Mouse (Mus musculus) layer of hippocampus, adult 9-11 months (tissue): ENCODE measurements at regions not wholly inside any gene's neighbourhood (a gene's known extent, or its start where the extent isn't known, plus 50 kb on each side); places are given as distances from the start of the nearest gene placed in this dataset.

Experiments used
- DNase-seq: peaks from one replicate; pipeline ENCODE4 v3.0.0; 2022

DNA sequence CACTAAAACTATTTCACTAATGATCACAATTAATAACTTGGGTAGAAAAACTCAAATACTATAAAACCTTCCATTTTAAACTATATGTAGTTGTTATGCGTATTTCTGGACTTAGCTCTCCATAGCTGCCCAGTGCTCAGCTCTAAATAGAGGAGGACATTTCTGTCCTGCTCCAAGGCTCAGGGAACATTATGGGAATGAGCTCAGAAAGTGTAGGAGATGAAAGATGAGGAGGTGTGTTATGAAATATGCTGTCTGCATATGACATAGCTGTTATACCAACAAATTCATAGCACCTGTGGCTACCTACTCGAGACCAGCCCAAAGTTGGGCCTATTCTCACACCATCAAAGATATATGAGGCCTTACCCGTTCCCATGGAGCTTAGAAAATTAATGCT, 106.3 kb downstream of the Aldh8a1 start:
- no peak for DNase-seq

DNA sequence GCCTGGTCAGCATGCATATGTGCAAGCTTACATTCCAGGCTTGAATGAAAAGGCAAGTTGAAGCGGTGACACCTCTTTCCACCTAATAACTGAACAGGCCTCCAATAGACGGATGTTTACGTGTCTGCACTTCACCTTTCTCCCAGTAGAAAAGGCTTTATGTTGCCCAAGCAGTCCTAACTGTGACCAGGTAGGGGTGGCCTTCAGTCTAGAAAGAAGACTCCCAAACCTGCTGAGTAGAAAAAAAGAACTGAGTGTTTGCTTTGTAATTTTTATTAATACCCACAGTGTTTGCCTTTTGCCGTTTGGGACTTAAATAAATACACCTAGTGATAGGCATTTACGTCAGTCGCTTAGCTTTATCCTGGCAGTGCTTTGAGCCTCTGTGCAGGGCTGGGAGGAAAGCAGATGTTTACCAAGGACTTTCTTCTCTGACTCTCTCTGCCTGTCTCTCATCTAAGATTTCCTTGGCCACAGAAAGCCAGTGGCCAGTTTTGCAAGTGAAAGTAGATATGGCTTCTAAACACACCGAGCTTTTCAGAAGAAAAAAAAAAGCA, 104.5 kb upstream of the 1700020N01Rik start:
- DNase-seq, result no peak

DNA sequence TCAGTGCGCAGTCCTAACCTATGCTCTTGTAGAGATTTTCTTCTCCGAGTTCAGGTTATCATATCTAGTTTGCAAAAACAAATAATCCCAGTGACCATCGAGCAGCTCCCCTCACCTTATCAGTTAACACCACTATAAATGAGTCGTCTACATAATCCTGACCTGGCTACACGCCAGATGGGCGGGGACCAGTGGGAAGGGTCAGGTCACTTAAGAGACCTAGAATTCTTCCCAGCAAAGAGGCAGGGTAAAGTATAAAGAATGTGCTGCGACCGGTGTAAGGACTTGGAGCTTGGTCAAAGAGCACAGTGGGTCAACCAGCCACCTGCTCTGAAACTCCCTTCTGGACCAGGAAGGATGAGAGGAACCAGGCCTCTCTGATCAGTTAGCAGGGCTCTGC, 102.0 kb upstream of the 1700020N01Rik start:
- no peak for DNase-seq

DNA sequence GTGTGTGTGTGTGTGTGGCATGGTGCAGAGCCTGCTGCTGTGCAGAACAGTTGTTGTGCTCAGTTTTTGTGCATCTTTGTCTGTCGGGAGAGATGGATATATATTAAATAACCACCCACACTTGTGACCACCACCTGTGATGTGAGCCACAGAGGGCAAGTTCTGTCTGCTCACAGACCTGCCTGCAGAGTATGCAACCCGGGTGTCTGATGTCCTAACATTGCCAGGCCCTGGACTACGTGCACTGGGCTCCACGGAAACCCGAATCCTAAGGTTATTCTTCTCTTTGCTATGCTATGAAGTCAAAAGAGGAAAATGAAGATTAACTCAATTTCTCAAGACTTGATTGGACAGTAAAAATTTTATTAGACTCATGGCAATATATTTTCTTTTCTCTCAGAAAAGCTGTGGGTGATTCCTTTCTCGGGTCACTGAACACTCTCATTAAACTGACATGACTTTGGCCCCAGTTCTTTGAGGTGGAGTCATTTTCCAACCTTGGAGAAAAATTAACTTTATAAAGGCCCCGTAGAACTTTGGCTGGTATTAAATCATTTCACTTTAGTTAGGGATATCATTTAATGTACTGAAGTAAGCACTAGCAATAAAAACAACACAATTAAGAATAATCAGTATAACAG, 100.6 kb upstream of the 1700020N01Rik start:
- no peak for DNase-seq

DNA sequence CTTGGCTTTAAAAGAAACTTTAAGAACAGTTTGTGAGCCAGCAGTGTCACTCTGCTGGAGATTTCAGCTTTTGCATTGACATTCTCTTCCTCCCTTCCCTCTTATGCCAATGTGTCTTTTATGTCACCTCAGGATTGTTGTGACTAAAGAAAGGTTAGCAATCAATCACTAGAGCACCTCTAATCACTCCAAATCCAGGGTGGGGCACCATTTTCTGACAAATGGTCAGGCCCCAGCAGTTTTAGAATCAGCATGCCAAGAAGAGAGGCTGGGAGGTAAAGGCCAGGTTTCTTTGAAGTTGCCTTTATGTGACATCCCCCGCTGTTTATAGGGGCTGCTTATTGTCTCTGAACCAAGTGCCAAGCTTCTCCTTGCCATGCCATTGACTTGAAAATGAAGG, 98.4 kb upstream of the 1700020N01Rik start:
- no peak for DNase-seq

DNA sequence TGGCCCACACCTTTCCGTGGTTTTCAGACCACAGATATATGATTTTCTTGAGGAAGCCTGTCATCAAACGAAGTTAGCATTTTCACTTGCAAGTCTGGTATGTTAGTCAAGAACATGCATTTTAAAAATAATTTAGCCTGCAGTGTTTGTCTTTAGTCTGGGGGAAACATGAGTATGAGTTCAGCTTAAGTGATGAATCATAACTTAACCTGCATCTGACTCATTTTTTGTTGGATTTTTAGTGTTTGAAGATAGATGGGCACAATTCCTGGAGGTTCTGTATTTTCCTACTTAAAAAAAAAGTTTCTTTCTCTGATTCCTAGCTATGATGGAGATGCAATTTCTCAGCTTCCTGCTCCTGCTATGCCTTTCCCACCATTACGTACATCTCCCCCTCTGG, 95.8 kb upstream of the 1700020N01Rik start:
- no peak for DNase-seq

DNA sequence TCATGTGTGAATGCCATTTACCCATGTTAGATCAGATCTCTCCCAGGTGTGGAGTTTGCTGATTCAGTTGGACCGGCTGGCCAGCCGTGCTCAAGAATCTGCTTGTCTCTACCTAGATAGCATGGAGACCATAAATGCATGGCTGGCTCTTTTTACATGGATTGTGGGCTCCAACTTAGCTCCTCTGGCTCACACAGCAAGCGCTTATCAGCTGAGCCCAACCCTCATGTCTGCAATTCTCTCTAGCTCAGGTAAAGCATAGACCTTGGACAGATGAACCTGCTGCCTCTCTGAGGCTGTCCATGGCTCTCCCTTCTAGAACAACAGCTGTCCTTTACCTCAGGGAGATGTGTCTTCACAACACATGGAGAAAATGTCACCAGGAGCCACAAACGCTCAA, 94.8 kb upstream of the 1700020N01Rik start:
- no peak for DNase-seq

DNA sequence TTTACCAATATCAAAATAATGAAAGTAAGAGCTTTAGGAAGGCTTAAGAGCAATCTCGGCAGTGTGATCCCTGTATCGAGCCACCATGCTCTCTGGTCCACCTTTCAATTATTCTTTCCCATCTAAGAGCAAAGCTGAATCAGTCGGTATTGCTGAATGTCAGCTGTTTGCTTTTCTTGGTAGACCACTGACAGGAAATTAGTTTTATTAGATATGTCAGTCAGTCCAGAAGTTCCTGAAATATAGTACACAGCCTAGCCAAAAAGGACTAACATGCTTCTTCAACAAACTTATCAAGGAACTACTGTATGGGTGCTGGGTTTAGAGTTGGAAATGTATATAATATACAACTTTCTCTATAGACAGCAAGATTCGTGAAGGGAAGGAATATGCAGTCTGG, 91.3 kb upstream of the 1700020N01Rik start:
- DNase-seq, result no peak

DNA sequence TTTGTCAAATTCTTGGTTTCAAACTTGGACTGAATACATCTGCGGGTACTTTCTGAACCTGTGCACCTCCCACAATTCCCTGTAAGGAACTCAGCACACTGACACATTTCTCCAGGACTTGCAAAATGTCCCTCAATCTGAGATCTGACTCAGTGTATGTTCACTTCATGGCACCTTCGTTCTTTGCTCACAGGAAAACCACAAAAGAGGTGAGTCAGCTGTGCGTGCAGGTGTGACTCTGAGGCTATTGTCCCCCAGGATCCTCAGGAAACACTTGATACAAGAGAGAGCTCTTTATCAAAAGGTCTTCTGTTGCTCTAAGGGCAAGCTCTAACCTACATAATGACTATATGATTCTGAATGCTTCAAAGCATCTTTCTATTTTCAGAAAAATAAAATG, 88.5 kb upstream of the 1700020N01Rik start:
- DNase-seq, result no peak

DNA sequence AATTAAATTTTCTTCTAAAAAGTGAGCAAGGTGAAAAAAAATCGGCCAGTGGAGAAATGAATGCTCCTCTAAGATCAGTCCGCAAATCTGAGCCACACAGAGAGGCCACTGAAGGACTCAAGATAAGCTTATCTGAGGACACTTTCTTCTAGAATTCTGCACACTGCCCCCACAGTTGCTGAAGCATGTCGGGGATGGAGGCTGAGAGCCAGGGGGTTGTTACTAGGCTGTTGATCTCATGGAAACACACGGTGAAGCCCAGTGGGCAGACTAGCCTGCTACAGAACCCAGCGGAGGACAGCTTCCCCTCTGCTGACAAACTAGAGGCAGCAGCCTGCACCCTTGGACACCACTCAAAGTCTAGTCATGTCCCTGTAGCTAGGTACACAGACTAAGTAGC, 81.6 kb upstream of the 1700020N01Rik start:
- no peak for DNase-seq

DNA sequence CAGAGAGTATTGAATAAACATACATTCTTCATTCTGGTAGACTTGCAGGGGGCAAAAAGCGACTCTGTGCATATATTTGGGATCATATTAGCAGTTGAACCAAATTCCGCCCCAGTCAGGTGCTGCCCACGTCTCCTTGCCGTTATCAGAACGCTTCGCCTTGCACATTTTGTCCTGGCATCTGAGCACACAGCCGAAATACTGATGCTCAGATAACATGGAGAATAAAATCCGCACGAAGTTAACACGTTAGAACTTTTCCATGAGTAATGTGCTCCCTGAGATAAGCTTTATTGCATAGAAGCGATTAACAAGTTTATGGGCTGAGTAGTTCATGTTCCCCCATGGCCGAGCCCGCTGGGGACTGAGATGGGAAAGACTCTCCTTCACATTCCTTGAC, 80.5 kb upstream of the 1700020N01Rik start:
- no peak for DNase-seq

DNA sequence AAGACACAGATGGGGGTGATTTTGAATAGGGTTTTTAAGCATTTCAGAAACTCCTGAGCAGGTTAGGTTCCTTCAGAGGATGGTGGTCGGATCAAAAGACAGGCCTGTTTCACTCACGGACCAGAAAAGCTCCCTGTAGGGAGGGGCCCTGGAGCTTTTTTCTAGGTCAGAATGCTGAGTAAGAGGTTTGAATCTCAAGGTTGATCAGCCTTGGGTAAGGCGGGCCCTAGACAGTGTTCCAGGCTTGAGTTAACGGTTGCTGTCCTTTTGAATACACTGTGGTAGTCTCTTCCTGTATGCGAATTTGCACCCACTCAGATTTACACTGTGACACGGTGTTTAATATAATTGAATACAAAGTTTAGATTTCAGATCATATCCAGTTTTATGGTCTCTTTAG, 75.2 kb upstream of the 1700020N01Rik start:
- no peak for DNase-seq

DNA sequence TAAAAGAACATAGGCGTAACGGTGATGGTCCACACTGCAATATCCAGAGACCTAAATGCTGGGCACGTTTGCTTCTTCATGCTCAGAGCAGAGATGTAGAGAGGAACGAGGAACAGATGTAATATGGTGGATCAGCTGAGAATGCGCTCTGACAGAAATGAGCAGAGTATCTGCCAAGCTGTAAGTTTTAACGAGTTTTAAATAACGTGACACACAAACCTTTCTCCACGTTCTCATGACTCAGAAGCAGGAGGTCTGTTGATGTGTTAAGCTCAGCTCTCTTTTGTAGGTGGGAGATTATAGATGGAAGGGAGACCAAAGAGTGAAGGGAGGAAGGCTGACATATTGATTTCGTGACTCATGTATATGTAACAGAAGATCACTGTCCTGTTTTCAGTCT, 72.1 kb upstream of the 1700020N01Rik start:
- no peak for DNase-seq

DNA sequence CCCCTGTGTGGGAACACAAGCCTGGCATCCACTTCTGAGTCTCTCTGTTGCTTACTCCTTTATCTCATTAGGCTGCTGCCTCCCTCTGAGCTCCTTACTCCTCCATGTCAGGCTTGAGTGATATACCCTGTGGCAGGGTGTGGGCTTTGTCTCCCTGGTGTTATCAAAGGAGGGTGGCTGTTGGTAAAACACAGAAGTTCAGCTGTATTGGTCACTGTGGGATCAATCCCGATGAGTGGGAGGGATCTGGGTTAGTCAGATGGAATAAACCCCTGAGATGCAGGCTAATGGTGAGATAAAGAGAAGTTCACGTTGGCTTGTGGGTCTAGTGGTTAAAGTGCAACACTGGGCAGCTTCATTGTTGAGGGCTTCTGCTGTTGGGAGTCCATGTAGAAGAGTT, 67.4 kb upstream of the 1700020N01Rik start:
- no peak for DNase-seq

DNA sequence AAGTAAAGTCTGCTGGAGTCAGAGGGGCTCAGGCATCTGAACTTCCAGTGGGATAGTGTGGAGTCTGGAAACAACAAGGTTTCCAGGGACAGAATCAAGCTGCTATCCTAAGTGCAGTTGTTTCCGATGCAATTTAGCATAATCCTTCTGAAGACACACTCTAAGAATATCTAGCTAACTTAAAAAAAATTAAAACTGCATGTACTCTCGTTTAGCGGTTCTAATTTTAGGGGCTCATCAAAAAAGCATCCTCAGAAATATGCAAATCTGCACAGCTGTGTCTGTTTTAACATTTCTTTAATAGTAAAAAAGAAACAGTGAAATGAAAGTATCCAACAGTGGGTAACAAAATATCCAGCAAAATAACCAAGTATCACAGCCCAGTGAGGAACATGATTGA, 64.5 kb upstream of the 1700020N01Rik start:
- no peak for DNase-seq

DNA sequence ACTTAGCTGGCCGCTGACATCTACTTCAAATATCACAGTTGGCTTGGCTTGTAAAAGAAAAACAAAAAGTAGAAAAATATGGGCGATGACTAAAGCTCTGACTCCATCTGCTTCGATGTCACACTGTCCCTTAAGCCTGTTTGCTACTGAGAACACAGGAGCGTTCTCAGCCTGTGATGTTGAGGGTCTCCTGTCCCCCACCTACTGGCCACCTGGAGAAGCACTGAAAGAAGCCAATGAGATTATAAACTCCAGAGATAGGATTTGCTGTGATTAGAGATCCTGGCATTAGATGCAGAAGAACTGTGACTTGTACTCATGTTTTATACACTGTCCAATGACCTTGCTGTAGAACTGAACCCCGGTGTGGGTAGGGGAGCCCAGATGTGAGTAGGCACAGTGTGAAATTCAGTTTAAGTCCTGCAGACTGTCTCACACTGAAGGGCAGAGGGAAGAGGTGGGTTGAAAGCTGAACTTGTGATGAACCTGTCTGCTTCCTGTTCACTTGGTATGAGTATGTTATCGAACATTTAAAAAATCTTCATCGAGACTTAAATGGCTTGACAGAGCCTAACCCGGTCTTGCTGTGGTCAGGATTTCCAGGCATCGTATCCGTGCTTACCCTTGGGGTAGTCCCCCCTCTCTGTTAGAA, 63.7 kb upstream of the 1700020N01Rik start:
- DNase-seq, result no peak

DNA sequence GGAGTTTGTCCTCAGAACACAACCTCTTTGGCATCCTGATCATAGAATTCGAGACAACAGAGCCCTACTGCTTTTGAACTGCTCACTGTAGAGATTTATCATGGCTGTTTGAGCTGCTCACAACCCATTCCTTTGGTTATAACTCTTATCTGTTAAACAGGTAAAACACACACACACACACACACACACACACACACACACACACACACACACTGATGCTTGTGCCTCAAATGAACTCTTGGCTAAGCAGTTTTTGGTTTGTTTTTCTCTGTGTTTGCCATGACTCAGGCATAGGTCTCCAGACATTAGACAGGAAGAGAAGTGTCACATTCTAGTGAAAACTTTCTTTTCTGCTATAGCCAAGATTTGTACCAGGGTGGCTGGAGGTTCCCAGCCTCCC, 60.8 kb upstream of the 1700020N01Rik start:
- DNase-seq, result no peak

DNA sequence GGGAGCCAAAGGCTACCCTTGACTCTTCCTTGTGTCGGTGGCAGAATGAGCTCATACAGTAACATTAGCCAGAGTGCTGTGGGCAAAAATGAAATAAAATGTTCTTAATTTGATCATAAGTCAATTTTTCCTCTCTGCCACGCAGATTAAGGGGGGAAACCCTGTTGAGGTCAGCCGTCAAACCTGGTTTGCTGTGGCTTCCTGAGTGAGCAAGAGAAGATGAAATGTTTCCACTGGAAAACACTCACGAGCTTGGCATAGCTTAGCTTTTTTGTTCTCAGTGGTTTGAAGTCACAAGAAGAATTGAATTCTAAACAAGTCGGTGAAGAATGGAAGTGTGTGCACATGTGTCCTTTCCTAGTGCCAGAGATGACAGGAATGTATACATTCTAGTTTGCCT, 57.3 kb upstream of the 1700020N01Rik start:
- no peak for DNase-seq

DNA sequence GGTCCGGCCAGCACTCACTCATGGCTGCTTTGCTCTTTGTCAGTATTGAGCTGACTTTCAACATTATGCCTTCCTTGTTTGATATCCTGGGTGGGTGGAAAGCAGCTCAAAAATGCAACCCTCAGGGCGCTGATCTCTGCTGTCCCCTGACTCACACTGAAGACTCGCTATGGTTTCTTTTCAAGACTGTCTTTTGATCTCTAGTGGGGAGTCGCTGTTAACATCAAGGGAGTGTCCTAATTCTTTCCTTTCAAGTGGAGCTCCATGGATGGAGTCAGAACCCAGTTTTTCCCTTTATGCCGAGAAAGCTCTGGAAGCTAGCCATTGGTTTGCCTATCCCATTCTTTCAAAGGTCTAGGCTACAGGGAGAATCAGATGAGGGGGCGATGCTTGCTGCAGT, 54.5 kb upstream of the 1700020N01Rik start:
- no peak for DNase-seq
